Mouse (Mus musculus) neural tube, embryonic 14.5 days (tissue): ENCODE data around the gene Fbxo3. TPM values are rescaled to one million over a fixed set of nuclear protein-coding genes. Genes with fewer than 3 reads are reported as not detected.
"Not testable (repeated sequence)": the region's sequence is repeated elsewhere in the genome, so short reads cannot be mapped to it uniquely, and the experiment has no call there.

Experiments used
- ATAC-seq: fragments of 200-750 bp; cut with Nextera tagmentation; 2 replicates; pipeline ENCODE4 v1.8.0; 2017; ENCODE audit warnings: low read depth, mild to moderate bottlenecking, moderate TSS enrichment, moderate library complexity
- H3K27ac ChIP-seq: fragments of 300-500 bp; sonication (generic); 2 replicates; pipeline ENCODE4 v1.5.1; 2014; ENCODE audit warnings: low read depth, mild to moderate bottlenecking, control low read depth, low read length, moderate library complexity, mixed read lengths
- H3K27me3 ChIP-seq: fragments of 300-500 bp; sonication (generic); 2 replicates; pipeline ENCODE4 v1.6.1; 2014; ENCODE audit warnings: low read length; ENCODE audit not compliant: control insufficient read depth, insufficient read depth
- H3K36me3 ChIP-seq: fragments of 300-500 bp; sonication (generic); 2 replicates; pipeline ENCODE4 v1.6.1; 2014; ENCODE audit warnings: low read length, mixed read lengths; ENCODE audit not compliant: control insufficient read depth, insufficient read depth
- H3K4me1 ChIP-seq: fragments of 300-500 bp; sonication (generic); 2 replicates; pipeline ENCODE4 v1.6.1; 2014; ENCODE audit warnings: low read length; ENCODE audit not compliant: control insufficient read depth, insufficient read depth
- H3K4me2 ChIP-seq: fragments of 300-500 bp; sonication (generic); 2 replicates; pipeline ENCODE4 v1.6.1; 2014; ENCODE audit warnings: mild to moderate bottlenecking, low read depth, low read length, control low read depth
- H3K4me3 ChIP-seq: fragments of 300-500 bp; sonication (generic); 2 replicates; pipeline ENCODE4 v1.5.1; 2014; ENCODE audit warnings: low read depth, low read length, control low read depth, mixed read lengths
- H3K9ac ChIP-seq: fragments of 300-500 bp; sonication (generic); replicated peaks from 2 replicates; pipeline ENCODE4 v1.6.1; 2014; ENCODE audit warnings: low read depth, mild to moderate bottlenecking, control low read depth, low read length, mixed read lengths
- H3K9me3 ChIP-seq: fragments of 300-500 bp; sonication (generic); 2 replicates; pipeline ENCODE4 v1.6.1; 2016; ENCODE audit warnings: low read length; ENCODE audit not compliant: control insufficient read depth
- WGBS: fragments of 180-500 bp; shearing (Covaris S2); extraction: QIAGEN DNeasy Blood & Tissue Kit; methylation state at CpG from one replicate; pipeline ENCODE4 v1.1.7; 2014; 5-methylcytosine and 5-hydroxymethylcytosine counted together
- polyA plus RNA-seq: library from polyadenylated mRNA; unstranded; fragments of >200 nt; fragmentation: Nextera tagmentation; extraction: Ambion mirVana; gene quantifications from 2 replicates; pipeline ENCODE4 v1.2.1, GENCODE M21; 2014

The Fbxo3 gene
- polyA plus RNA-seq, 1 experiment from 2014 or later = 82.5 TPM

DNA sequence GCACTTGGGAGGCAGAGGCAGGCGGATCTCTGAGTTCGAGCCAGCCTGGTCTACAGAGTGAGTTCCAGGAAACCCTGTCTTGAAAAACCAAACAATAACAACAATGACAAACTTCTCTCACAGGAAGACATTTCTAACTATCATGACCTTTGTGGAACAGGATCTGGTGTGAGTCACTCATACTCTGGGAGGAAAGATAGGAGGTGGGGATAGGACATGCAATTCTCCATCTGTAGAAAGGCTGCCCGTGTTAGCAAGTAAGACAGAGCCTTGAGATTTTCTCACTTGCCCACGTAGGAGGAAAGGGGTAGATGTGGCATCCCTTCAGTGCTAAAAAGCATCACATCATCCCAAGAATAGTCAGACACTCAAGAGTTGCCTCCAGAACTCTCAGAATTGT lies 25.7 kb upstream of the Fbxo3 start:
- Histone ChIP-seq H3K27ac (no peak overlapping the region), H3K9me3 (no peaks in the 10 kb centered on the region), H3K9ac (no peak overlapping the region), H3K4me2 (no peak overlapping the region), H3K36me3 (no peaks in the 10 kb centered on the region), H3K27me3 (no peaks in the 10 kb centered on the region), H3K4me1 (no peaks in the 10 kb centered on the region), H3K4me3 (no peak overlapping the region)
- no peak for ATAC-seq
- 81% methylated on average over 4 of the region's 4 CpGs for WGBS

DNA sequence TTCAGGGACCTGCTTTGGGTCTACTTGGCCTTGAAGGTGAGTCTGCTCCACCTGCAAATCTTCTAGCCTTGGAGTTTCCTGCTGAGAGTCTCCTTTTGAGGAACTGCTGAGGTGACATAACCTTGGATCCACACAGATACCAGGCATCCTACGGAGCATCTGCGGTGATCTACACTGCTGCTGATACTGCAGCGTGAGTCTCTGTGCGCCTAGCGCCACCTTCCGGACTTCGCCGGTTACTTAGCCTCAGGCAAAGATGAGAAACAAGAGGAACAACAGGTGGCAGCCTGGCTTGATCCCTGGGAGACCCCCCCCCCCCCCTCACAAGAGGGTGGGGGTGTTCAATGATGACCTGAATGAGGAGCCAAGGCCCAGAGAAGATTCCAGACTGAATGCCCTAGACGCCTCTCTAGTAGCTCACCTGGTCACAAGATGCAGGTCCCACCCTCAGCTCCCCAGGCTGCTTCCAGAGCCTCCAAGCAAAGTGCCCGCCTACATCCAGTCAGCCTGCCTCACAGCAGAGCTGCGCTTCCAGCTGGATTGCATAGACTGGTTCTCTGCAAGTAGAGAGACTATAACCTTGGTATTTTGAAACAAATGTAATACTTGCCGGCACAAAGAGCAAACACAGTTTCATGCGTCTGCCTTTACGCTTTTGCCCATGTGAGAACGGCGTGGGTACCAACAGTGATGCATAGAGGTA lies 24.7 kb upstream of the Fbxo3 start:
- no peaks in the 10 kb centered on the region for H3K27me3 ChIP-seq
- peak; percentile 46; the same call in 1 of the 2 replicates for ATAC-seq

DNA sequence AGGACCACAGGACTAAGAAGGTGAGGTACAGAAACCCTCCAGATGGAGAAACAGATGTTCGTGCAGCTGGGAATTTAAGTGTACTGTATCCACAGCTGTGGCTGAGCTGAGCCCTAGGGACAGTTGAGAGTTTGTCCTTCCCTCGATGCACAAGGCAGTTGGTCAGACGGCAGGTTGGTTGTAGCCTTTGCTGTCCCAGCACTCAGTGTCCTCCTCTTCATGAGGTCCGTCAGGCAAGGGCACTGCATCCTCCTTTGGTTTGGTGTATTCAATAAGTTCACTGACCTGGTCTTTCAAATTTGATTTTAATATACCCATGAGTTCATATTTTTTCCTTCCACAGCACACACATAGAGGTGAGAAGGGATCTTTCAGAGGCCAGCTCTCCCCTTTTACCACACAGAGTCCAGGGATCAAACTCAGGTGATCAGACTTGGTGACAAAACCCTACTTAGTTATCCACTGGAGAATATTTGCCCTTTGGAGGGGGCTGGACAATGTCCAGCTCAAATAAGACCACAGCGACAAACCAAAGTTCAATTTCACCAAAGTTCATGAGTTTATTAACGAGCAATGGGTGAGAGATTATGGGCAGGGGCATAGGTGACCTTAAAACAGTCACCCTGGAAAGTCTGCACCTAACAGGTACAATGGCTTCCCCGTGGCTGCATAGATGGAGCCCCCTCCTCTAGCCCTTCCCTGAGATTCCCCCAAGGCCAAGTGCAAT lies 19.6 kb upstream of the Fbxo3 start:
- H3K4me1 ChIP-seq = no peaks in the 10 kb centered on the region
- H3K4me2 ChIP-seq = no peak overlapping the region
- no peak overlapping the region for H3K4me3 ChIP-seq
- ATAC-seq = no peak
- no peak overlapping the region for H3K27ac ChIP-seq
- no peaks in the 10 kb centered on the region for H3K27me3 ChIP-seq
- H3K9me3 ChIP-seq = no peaks in the 10 kb centered on the region
- H3K9ac ChIP-seq = no peak overlapping the region
- WGBS = 84% methylated on average over 7 of the region's 7 CpGs
- no peaks in the 10 kb centered on the region for H3K36me3 ChIP-seq

More for the DNA sequence above, 24.7 kb upstream of the Fbxo3 start:
- Histone ChIP-seq H3K9ac (no peak overlapping the region), H3K4me2 (no peak overlapping the region), H3K4me3 (no peak overlapping the region), H3K27ac (no peak overlapping the region), H3K4me1 (no peaks in the 10 kb centered on the region), H3K36me3 (no peaks in the 10 kb centered on the region), H3K9me3 (no peaks in the 10 kb centered on the region)
- WGBS = 31% methylated on average over 16 of the region's 16 CpGs

DNA sequence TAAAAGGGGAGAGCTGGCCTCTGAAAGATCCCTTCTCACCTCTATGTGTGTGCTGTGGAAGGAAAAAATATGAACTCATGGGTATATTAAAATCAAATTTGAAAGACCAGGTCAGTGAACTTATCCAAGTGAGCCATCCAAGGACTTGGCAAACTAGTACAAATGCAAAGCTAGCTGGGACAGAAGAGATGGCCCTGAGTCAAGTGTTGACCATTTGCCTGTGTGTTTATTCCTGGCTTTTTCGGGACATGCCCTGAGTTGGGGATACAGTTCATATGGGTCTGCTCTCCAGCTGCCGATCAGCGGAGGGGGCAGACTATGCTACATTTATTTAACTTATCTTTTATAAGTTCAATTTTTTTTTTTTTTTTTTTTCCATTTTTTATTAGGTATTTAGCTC lies 18.7 kb upstream of the Fbxo3 start:
- WGBS = 90% methylated on average over 3 of the region's 3 CpGs
- not testable (repeated sequence) for ATAC-seq

DNA sequence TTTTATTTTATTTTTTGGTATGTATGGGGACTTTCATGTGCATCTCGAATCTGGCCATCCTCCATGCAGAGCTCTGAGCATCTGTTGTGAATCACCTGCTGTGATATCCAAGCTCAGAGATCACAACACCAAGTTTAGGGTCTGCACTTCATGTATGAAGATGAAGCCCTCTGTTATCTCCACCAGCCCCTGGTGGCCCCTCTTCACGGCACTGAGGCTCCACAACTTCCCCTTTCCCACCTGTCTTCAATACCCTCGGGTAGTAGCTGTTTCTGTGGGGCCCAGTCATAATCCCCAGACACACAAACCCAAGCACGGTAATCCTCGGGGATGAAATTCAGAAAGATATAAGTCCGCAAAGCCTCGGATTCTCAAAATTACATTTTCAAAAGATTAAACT lies 4.4 kb upstream of the Fbxo3 start:
- WGBS = 84% methylated on average over 7 of the region's 7 CpGs

More for the DNA sequence above, 18.7 kb upstream of the Fbxo3 start:
- not testable (repeated sequence) for H3K9ac ChIP-seq, H3K27me3 ChIP-seq, H3K4me2 ChIP-seq, H3K9me3 ChIP-seq, H3K4me3 ChIP-seq, H3K4me1 ChIP-seq, H3K36me3 ChIP-seq, H3K27ac ChIP-seq

DNA sequence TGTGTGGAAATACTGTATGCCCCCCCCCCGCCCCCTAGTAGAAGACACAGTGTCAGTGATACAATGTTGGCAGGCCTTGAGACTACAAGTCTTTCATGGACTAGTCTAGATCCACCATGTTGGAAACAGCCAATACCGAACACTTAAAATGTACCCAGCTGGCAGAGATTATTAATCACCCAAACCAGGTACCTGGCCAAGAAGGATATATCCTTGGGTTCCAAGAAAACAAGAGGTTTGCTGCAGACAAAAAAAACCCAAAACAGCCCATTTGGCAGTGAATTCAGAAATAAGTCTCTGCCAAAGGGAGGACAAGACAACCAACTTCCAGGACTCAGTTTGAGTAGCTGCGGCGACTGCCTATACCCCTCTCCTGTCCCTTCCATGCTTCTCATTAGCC lies 2.9 kb upstream of the Fbxo3 start:
- H3K36me3 ChIP-seq = no peaks in the 10 kb centered on the region
- no peak overlapping the region for H3K27ac ChIP-seq
- H3K4me3 ChIP-seq = no peak overlapping the region
- no peaks in the 10 kb centered on the region for H3K9me3 ChIP-seq
- 90% methylated on average over 4 of the region's 4 CpGs for WGBS
- peaks cover 9% of the 10 kb centered on the region for H3K4me1 ChIP-seq
- H3K4me2 ChIP-seq = no peak overlapping the region
- no peak overlapping the region for H3K9ac ChIP-seq
- ATAC-seq = no peak
- peaks cover 4% of the 10 kb centered on the region; the same call in 1 of the 2 replicates for H3K27me3 ChIP-seq

More for the DNA sequence above, 4.4 kb upstream of the Fbxo3 start:
- H3K4me3 ChIP-seq = no peak overlapping the region
- H3K9ac ChIP-seq = no peak overlapping the region
- no peak overlapping the region for H3K4me2 ChIP-seq
- no peaks in the 10 kb centered on the region for H3K4me1 ChIP-seq
- no peaks in the 10 kb centered on the region for H3K36me3 ChIP-seq
- peaks cover 4% of the 10 kb centered on the region; the same call in 1 of the 2 replicates for H3K27me3 ChIP-seq
- ATAC-seq = no peak
- H3K27ac ChIP-seq = no peak overlapping the region
- H3K9me3 ChIP-seq = no peaks in the 10 kb centered on the region

DNA sequence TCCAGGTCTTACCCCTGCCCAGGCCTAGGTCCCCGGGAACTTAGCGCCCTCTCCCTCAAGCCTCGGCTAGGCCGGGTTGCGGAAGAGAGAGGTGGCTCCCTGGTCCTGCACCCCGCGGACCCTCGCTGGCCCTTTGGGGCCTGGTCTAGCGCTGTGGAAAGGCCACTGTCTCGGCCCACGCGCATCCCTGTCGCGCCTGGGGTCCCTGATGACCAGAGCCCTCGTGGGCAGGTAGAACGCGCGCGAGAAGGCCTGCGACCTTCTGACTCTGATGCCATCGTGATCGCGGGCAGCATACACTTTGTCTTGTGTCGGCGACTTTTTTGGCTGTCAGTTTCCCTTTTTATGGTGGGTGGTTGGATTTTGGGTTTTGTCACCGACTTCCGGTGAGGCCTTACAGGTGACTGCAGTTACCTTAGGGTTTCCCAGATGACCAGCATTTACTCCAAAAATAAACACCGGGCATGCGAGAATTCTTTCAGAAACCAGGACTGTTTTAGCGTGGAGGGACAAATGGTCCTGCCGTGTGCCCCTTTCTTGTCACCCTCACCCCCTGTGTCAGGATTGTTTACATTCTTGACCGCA lies 710 bp downstream of the Fbxo3 start, which contains the start of gene 4931422A03Rik:
Gene 4931422A03Rik (minus strand): TSS at position 223 of the 585 bp plus-strand sequence.
- WGBS = under 1% methylated on average over 32 of the region's 32 CpGs
- ATAC-seq = peak; percentile 69
- peak within 1 kb of the TSS; percentile 57 for H3K27ac ChIP-seq

DNA sequence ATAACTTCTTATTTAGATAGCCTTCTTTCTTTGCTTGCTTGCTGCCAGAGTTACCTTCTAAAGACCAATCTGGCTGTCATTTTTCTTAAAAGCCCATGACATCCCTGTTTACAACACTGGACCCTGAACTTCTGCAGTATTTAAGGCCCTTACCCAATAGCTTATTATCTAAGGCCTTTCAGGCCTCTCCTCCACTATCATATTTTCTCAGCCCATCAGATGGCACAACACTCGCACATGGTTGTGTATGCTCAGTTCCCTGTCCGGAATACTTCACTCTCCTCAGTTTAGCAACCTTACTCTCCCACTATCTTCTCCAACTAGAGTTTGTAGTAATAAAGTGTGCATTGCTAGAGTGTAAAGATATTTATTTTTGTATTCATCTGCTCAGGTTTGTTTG lies 1.6 kb downstream of the Fbxo3 start:
- Histone ChIP-seq H3K9ac (peak overlapping the region; percentile 95; the same call in 1 of the 2 replicates), H3K4me1 (peaks cover 15% of the 10 kb centered on the region), H3K27ac (no peak overlapping the region), H3K9me3 (no peaks in the 10 kb centered on the region), H3K4me2 (peak overlapping the region; percentile 78), H3K4me3 (peak overlapping the region; percentile 91; the same call in 1 of the 2 replicates), H3K36me3 (0 out of 2 replicates have a peak, but pooled peaks cover 2% of the 10 kb centered on the region), H3K27me3 (peaks cover 4% of the 10 kb centered on the region; the same call in 1 of the 2 replicates)
- 73% methylated on average over 2 of the region's 2 CpGs for WGBS
- ATAC-seq = no peak

More for the DNA sequence above, 710 bp downstream of the Fbxo3 start, which contains the start of gene 4931422A03Rik:
- Histone ChIP-seq H3K4me2 (peak within 1 kb of the TSS; percentile 78), H3K27me3 (peaks cover 4% of the 10 kb centered on the region; the same call in 1 of the 2 replicates), H3K4me1 (peaks cover 15% of the 10 kb centered on the region), H3K4me3 (peak within 1 kb of the TSS; percentile 91), H3K9me3 (no peaks in the 10 kb centered on the region), H3K36me3 (no peaks in the 10 kb centered on the region), H3K9ac (peak within 1 kb of the TSS; percentile 95)
